Mouse (Mus musculus): ENCODE results near the gene Ccr9.
"Not testable (repeated sequence)": the region's sequence is repeated elsewhere in the genome, so short reads cannot be mapped to it uniquely, and the experiment has no call there.

Ccr9 gene

DNA sequence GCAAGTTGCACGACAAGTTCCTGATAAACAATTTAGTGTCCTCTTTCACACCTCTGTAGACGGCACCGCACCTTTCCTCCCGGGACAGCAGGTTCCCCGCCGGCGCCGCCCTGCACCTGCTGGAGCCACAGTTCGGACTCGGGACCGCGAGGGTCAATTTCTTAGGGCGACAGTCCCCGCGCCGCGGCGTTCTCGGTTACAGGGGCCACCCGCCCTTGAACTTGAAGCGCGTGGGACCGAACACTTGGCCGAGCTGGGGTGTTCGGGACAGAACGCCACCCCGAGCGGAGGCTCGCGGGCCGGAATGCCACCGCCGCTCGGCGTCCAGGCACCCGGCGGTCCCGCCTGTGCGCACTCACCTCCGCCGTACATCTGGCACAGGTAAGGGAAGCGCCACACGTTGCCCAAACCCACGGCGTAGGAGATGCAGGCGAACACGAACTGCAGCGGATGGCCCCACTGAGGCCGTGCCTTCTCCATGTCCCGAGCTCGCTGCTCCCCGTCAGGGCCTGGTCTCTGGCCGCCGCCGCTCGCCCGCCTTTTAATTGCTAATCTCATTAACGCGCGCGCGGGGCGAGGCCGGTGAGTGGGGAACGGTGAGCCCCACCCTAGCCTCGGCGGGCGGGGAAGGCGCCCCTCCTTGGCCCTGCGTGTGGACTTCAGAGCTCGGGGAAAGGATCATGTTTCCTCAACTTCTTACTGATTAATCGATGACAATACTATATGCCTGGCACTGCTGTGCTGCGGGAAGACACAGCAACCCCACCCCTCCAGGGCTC is at the start of gene Ccr9, which contains the start of gene Slc6a20a:
Gene Ccr9, plus strand, starts transcription at position 113 of the 779 bp plus-strand sequence.
Gene Slc6a20a, minus strand, starts transcription at position 559 of the 779 bp plus-strand sequence.
- peak; percentile 57 to 60 for DNase-seq (ENCODE audit: low spot score in 2 of 2)

DNA sequence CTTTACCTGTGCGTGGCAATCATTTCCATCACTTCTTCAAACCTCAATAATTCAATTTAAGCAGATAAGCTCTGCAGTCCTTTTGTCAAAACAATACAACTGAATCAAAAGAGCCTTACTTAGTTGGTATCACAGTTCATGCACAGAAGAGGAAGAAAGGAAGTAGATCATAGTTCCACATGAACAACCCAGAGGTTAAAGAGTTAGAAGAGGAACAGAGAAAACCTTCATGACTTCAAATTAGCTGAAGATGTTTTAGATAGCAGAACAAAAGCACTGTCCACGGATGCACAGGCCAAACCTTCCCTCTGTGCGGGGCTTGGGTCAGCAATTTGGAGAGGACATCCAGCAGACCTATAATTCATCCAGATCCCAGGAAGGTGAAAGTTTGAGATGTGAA is 46.6 kb upstream of the Ccr9 start:
- DNase-seq (ENCODE audit: low spot score in 2 of 2): no peak

DNA sequence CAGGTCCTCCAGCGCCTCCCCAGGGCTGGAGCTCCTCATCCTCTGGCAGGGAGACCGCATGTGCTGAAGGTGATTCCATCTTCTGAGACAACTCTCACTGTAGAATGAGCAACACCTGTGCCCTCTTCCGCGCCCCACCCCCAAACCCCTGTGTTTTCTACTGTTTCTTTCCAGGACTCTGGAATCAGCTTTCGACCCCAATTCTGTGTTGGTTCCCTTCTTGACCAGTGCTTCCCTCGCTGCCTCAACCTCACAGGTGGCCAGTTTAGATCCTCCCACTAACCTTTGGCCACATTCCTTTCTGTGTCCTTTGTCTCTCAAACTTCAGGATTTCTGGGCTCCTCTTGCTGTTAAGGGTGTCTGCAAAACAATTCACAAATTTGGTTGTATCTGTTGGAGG is 46.0 kb upstream of the Ccr9 start, which contains the start of gene Slc6a20b:
Gene Slc6a20b, minus strand, starts transcription at position 285 of the 400 bp plus-strand sequence.
- no peak for DNase-seq (ENCODE audit: low spot score in 2 of 2)

DNA sequence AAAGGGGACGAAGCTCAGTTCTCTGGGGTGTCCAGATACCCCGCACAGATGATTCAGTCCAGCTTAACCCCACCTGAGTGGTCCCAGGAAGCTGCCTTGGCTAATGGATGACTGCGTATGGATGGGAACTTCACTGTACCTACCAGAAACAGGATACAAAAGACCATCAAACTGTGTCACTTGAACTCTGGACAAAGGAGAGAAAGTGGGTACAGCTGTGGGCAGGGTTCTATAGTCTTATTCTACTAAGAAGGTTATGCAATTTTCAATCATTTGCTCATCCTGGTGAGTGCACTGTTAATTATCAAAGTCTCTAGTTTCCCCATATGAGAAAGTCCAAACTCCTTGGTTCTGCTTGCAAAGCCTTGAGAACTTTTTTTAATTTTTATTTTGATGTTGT is 45.2 kb upstream of the Ccr9 start:
- no peak for DNase-seq (ENCODE audit: low spot score in 2 of 2)

DNA sequence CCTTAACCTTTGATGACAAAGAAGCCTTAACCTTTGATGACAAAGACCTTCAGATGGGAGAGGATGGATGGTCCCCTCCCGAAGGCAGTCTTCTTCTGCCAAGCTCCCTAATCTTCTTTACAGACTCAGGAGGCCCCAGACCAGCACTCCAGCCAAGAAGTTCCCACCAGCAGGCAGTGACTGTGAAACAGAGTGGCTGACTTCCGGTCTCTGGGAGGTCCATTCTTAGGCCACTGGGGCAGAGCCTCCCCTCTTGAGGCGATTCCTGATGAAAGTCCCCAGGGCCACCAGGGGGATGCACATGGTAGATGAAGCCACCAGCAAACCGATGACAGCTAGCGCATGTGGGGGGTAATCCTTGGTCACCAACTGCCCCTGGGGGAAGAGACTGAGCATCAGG is 41.5 kb upstream of the Ccr9 start:
- DNase-seq (ENCODE audit: low spot score in 2 of 2): no peak

DNA sequence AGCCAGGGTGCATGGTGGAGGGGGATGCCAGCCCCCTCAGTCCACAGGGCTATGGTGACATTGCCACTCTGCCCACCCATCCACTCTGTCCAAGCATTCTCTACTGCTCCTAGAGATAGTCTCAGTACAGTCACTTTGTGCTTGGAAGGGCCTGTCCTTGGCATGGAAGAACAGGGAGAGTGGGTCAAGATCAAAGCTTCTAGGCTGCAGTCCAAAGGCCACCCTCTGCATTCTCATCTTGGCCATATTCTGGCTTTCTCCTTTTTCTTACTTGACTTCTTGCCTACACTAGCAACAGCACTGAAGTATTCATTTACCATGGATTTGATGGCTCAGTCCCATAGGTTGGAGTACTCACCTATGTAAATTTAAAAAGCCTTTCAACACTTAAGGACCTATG is 40.0 kb upstream of the Ccr9 start:
- DNase-seq (ENCODE audit: low spot score in 2 of 2): no peak

DNA sequence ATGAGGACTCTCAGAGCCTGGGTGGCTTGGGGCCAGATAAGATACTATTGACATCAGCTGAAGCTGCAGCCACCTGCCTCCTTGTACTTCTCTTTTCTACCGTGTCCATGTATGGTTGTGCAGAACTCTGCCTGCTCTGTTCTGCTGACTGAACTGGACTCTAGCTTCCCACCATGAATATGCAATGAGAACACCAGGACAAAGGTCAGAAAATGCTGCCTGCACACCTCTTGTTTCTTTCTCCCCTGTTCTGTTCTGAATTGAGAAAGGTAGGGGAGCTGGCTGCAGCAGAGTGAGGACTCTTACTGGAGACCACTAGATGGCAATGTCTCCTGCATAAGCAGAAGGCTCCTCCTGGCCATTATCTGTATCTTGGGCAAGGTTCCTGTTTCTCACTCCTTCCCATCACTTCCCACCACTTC is 39.6 kb upstream of the Ccr9 start:
- no peak for DNase-seq (ENCODE audit: low spot score in 2 of 2)

DNA sequence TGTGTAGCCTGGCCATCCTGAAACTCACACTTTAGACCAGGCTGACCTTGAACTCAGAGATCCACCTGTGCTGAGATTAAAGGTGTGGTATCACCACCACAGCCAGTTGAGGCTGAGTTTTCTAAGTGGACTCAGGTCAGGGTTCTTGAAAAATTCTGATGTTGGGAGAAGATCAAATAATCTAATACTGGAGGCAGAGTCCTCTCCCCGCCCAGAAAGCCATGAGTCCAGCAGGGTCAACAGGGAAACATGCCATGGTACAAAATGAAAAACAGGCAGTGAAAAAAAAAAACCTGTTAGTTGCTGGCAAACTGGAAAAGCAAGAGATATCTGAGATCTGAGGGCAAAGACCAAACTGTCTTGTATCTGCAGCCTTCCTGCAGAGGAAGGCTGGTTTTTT is 38.1 kb upstream of the Ccr9 start:
- DNase-seq (ENCODE audit: low spot score in 2 of 2): no peak

DNA sequence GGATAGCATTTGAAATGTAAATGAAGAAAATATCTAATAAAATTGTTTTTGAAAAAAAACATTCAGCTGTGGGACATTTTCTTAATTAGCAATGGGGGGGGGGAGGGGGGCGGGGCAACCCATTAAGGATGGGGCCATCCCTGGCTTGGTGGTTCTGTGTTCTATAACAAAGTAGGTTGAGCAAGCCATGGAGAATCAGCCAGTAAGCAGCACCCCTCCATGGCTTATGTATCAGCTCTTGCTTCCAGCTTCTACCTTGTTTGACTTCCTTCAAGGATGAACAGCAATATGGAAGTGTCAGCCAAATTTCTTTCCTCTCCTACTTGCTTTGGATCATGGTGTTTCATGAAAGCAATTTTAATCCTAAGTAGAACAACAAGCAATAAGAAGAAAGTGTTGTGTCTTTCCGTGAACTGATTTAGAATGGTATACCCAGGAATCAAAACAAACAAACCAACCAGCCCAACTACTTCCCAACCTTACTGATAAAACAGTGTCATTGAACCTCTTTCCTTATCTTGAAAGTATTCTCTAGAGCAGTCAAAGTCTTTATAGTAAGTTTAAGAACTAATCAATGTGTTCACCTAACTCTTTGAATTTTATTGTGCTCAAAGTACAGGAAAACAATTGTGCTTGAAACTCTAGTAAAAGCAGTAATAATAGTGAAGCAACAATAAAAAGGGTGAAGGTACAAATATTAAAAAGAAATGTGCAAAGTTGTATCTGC is 28.3 kb upstream of the Ccr9 start:
- no peak for DNase-seq (ENCODE audit: low spot score in 2 of 2)

DNA sequence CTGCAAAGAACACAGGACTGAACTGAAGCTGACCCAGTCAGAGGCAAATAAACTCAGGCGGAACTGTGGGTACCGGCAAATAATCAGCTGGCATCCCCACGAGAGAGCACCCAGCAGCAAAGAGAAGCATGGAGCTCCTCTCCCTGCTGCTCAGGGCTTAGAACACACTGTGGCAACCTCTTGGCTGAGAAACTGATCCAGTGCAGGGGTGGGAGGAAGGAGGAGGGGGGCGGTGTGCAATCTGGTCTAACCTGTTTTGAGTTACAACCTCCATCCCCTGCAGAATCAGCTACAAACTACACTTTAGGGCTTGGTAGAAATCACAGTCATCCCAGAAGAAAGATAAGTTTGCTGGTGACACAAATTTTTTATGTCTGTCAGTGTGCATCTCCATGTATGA is 26.9 kb upstream of the Ccr9 start:
- no peak for DNase-seq (ENCODE audit: low spot score in 2 of 2)

DNA sequence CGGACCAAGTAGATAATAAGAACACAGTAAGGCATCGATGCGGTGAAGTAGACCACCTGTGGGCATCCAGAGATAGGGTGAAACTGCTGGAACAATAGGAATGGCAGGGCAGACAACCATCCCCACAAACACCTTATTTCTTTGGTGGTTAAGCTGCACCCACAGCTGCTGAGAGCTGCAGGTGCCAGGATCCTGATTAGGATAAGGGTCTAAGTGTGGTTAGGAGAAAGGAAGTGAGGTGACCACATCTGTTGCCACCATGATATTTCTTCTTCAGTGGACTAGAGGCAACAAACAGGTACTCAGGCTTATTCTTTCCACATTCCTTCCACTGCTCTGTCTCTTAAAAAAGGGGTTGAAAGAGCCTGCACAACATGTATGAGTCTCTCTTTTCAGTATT is 20.8 kb upstream of the Ccr9 start:
- DNase-seq (ENCODE audit: low spot score in 2 of 2): no peak

DNA sequence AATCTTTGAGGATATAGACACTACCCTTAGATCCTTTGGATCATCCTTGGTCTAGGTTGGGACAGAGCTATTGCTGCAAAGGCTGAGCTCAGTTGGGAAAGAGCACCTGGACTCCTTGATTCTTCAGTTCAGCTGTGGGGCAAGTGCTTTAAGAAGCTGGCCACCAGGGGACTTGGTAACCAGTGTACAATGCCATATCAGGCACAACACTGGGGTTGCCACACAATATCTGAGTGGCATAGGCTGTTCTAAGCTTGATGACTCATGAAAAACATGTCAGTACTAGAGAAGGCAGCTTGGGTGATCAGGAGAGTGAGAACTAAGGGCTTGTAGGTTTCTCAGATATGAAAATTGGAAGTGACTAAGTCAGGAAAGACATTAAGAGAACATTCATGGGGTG is 19.3 kb upstream of the Ccr9 start:
- no peak for DNase-seq (ENCODE audit: low spot score in 2 of 2)

DNA sequence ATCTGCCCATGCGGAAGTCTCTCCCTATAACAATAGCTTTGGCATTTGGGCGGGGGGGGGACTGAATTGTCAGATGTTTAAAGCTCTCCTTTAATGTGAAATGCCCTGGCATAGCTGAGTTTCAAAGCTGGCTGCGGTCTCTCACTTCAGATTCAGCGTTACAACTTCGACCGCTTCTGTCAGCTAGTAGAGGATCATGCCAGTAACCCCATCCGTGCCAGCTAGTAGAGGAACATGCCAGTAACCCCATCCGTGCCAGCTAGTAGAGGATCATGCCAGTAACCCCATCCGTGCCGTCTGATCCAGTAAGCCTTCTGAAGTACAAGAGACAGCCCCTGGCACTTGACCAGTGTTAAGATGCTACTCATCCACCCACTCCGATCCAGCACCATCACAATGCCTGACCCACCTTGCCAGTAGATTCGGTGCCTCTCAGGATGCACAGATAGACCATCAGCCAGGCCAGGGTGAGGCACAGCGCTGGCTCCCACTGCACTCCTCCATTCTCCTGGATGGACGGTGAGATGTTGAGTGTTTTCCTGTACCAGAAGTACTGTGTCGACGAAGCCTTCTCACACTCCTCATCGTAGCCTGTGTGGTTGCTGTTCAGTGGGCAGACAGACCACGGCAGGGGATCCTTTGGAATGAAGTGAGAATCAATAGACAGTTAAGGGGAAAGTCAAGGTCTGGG is 18.1 kb upstream of the Ccr9 start:
- DNase-seq (ENCODE audit: low spot score in 2 of 2): not testable (repeated sequence)

DNA sequence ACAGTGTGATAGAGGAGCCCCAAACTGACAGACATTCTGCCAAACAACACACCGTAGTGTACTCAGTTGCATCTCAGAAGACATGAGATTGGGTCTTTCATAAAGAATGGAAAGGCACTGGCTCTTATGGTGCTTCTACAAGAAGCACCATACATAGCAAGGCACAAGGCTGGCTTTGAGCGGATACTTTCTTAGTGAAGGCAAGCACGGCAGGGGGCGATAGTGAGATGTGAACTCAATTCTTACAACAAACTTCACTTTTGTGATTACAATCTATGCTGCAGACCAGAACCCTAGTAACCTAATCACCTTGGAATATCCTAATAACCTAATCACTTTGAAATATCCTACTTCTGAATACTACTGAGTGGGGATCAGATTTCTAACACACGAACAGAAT is 12.6 kb upstream of the Ccr9 start:
- DNase-seq (ENCODE audit: low spot score in 2 of 2): peak; percentile 33 to 50

DNA sequence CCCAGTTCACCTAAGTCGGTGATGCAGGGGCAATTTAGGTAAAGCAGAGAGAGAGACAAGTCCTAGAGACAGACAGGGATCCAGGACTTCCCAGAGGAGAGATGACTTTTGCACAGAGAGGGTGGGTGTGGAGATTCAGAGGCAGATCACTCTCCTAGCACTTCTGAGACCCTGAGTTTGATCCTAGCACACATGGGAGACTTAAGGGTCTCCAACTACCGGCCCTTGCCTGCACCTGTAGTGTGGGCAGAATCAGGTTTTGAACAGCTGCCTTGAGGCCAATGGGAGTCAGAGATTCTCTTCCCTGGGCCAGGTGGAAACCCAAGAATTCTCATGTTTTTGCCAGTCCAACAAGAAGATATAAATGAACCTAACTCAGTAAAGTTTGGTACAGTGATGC is 959 bp downstream of the Ccr9 start:
- DNase-seq (ENCODE audit: low spot score in 2 of 2): no peak

DNA sequence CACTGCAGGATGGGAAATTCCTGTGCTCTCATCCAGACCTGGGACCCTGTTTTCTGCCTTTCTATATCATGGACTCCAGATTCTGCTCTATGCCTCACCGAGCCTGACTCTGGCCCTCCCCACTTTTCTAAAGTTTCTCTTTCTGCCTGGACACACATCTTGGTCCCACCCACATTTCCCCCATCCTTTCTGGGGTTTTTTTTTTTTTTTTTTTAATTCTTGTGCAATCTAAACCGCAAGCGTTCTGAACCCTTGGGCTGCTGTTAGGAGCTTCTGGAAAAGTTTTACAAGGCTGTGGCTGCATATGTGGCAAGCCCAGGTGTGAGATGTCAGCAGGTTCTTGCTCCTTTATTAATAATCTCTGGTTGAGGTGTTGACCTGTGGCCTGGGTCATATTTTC is 5.5 kb downstream of the Ccr9 start:
- no peak for DNase-seq (ENCODE audit: low spot score in 2 of 2)

DNA sequence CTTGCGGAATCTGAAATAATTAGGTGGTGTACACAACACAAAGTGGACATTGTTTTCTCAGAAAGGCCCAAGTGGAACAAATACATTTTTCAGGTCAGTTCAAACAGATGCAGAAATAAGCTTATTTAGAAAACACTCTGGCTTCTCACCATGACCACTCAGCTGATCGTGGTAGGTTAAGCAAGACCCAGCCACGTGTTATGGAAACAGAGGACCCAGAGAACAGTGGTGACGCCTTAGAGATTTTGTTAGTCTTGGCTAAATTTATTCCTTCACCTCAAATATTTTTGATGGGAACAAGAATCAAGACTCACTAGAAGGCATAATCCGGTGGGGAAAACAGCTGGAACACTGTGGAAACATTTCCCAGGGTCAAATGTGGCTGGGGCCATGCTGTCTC is 8.0 kb downstream of the Ccr9 start:
- DNase-seq (ENCODE audit: low spot score in 2 of 2): no peak

DNA sequence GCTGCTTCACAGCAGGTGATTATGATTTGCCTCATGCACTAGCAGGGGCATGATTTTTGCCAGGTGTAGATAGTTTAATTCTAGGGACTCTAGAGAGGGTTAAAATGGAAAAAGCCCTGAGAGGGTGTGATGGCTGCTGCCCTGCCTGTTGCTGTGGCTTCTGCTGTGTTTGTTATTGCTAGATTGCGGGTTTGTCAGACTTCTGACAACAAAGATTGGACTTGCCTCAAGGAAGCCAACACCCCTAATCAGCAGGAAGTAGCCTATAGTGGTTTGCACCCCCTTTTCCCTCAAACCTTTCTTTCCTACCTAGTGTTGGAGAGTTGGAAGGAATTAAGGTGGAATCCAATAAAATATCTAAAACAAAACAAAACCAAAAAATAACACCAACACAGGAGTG is 10.0 kb downstream of the Ccr9 start:
- no peak for DNase-seq (ENCODE audit: low spot score in 2 of 2)

DNA sequence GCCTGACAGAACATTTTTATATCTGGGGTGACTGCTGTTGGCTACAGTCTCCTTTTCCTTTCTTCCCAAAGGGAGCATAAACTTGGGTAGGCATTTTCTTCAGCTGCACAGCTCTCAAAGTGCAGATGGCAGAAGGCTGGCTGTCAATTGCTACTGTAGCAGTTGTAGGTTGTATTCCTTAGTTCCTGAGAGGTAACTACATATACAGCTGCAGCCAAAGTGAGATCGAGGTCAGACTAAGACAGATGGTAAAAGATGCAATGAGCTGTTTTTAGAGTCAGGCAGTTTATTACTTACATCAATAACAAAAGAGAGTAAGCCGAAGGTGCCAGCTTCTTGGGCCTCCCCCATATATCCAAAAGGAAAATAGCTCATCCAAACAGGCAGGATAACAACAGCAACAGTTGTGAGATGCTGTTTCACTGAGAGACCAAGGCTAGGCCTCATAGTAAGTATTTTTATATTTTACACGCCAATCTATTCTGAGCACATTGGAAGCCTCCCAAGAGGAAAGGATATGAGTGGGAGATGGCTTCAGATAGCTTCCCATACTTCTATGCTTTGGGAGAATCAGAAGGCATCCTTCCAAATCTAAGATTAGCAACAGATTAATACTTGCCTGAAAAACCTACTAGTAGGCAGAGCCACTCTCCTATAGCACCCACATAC is 17.5 kb downstream of the Ccr9 start:
- no peak for DNase-seq (ENCODE audit: low spot score in 2 of 2)

DNA sequence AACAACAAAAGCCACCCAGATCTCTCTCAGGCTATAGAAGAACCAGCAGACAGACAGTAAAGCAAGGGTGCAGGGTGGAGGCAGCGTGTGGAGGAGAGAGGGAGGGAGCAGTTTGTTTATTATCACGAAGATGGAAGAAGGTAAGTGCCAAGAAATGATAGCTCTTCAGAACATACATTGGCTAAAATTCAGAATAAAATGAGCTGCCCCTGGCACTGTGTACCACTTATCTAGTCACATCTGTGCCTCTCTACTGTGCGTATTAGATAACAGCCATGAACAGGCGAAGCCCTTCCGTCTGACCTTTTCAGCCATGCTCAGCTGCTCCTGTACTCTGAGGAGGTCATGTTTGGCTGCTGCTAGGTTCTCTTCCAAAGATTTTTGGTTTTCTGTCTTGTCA is 23.6 kb downstream of the Ccr9 start:
- no peak for DNase-seq (ENCODE audit: low spot score in 2 of 2)

DNA sequence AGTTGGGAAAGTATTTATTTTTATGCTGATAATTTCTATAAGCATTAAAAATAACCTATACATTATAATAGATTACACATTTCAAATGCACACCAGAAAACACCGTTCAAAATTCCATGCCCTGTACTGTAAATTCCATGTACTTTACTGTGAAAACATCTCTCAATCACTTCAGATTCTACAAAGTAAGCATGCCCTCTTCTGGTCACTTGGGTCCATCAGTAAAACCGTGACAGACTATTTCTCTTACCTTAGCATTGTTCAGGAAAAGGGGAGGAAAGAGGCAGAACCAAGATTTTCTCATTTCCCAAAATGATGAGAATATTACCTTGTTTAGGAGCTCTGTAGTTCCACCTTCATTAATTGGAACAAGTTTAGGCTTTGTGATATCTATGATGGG is 31.0 kb downstream of the Ccr9 start:
- no peak for DNase-seq (ENCODE audit: low spot score in 2 of 2)

DNA sequence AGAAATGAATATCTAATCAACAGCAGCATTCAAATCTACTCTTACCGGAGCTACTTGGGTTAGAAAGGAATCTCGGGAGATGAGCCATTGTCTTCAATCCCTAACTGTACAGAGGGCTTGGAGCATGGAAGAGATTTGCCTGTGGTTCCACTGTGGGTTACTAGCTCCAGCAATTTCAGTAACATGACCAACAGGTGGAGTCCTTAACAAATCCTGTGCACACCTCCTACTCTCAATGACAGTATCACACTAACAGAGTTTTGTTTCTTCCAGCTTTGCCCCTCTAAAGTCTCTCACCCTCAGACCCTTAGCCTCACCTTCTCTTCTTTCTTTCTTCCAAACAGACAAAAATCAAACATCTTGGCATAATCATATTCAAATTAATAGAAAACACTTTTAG is 34.9 kb downstream of the Ccr9 start:
- DNase-seq (ENCODE audit: low spot score in 2 of 2): no peak

Measured in spleen, postnatal 14 days (tissue).